Mouse (Mus musculus) midbrain, embryonic 16.5 days (tissue): ENCODE data around the gene Ank. TPM values are rescaled to one million over a fixed set of nuclear protein-coding genes. Genes with fewer than 3 reads are reported as not detected.
"Not testable (repeated sequence)": the region's sequence is repeated elsewhere in the genome, so short reads cannot be mapped to it uniquely, and the experiment has no call there.

Experiments
- ATAC-seq: fragments of 200-750 bp; cut with Nextera tagmentation; 2 replicates; pipeline ENCODE4 v1.8.0; 2017; ENCODE audit warnings: moderate TSS enrichment
- H3K27ac ChIP-seq: fragments of 300-500 bp; sonication (generic); 2 replicates; pipeline ENCODE4 v1.5.1; 2014; ENCODE audit warnings: mild to moderate bottlenecking, low read length, mixed read lengths
- H3K27me3 ChIP-seq: fragments of 300-500 bp; sonication (generic); 2 replicates; pipeline ENCODE4 v1.6.1; 2014; ENCODE audit warnings: low read depth, low read length, mixed read lengths; ENCODE audit not compliant: control insufficient read depth, insufficient read depth
- H3K36me3 ChIP-seq: fragments of 300-500 bp; sonication (generic); 2 replicates; pipeline ENCODE4 v1.6.1; 2014; ENCODE audit warnings: mild to moderate bottlenecking, low read length, moderate library complexity, mixed read lengths; ENCODE audit not compliant: control insufficient read depth, insufficient read depth
- H3K4me1 ChIP-seq: fragments of 300-500 bp; sonication (generic); 2 replicates; pipeline ENCODE4 v1.6.1; 2014; ENCODE audit warnings: mild to moderate bottlenecking, low read length, mixed read lengths; ENCODE audit not compliant: control insufficient read depth, insufficient read depth
- H3K4me2 ChIP-seq: fragments of 300-500 bp; sonication (generic); 2 replicates; pipeline ENCODE4 v1.6.1; 2014; ENCODE audit warnings: mild to moderate bottlenecking, low read length, mixed read lengths
- H3K4me3 ChIP-seq: fragments of 300-500 bp; sonication (generic); 2 replicates; pipeline ENCODE4 v1.5.1; 2014; ENCODE audit warnings: low read depth, mild to moderate bottlenecking, low read length, moderate library complexity, mixed read lengths
- H3K9ac ChIP-seq: fragments of 300-500 bp; sonication (generic); 2 replicates; pipeline ENCODE4 v1.6.1; 2014; ENCODE audit warnings: low read depth, low read length, mixed read lengths
- H3K9me3 ChIP-seq: fragments of 300-500 bp; sonication (generic); replicated peaks from 2 replicates; pipeline ENCODE4 v1.6.1; 2014; ENCODE audit warnings: mild to moderate bottlenecking, low read length, mixed read lengths; ENCODE audit not compliant: control insufficient read depth, poor library complexity, severe bottlenecking
- WGBS: fragments of 180-500 bp; shearing (Covaris S2); extraction: QIAGEN DNeasy Blood & Tissue Kit; methylation state at CpG from one replicate; pipeline ENCODE4 v1.1.7; 2014; 5-methylcytosine and 5-hydroxymethylcytosine counted together
- polyA plus RNA-seq: library from polyadenylated mRNA; unstranded; fragments of >200 nt; fragmentation: Nextera tagmentation; extraction: Ambion mirVana; gene quantifications from 2 replicates; pipeline ENCODE4 v1.2.1, GENCODE M21; 2015

Gene Ank
- polyA plus RNA-seq, 1 experiment from 2014 or later, result 15.7 TPM

- no peak for ATAC-seq
- Histone ChIP-seq H3K4me3 (no peak overlapping the region), H3K9ac (no peak overlapping the region), H3K36me3 (no peaks in the 10 kb centered on the region), H3K4me1 (no peaks in the 10 kb centered on the region), H3K9me3 (no peaks in the 10 kb centered on the region), H3K4me2 (no peak overlapping the region), H3K27ac (no peak overlapping the region), H3K27me3 (no peaks in the 10 kb centered on the region)
- WGBS, result 94% methylated on average over 7 of the region's 7 CpGs
Observed at GRCm38 (mm10) chr15:27441053-27441452, 25.4 kb upstream of the Ank start.

- ATAC-seq, result no peak
- Histone ChIP-seq H3K4me2 (no peak overlapping the region), H3K4me1 (no peaks in the 10 kb centered on the region), H3K9ac (no peak overlapping the region), H3K36me3 (no peaks in the 10 kb centered on the region), H3K27ac (no peak overlapping the region), H3K9me3 (no peaks in the 10 kb centered on the region), H3K27me3 (no peaks in the 10 kb centered on the region), H3K4me3 (no peak overlapping the region)
- WGBS, result 90% methylated on average over 4 of the region's 4 CpGs
Observed at GRCm38 (mm10) chr15:27441529-27441928, 24.9 kb upstream of the Ank start.

DNA sequence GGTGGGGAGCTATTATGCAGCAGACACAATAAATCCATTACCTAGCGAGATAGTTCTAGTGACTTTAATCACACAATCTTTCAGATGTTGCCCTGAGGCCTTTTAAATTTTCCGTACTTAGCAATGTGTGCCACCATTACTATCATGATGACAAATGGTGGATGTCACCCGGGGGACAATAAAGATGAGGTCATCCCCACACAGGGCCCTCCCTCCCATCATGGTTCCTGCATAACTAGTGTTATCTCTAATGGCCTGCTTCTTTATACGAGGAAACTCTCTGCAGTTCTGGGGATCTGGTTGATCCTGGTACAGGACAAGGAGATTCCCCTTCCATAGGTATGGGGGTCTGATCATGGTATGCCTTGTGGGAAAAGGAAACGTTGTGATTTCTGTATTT lies 24.5 kb upstream of the Ank start:
- ATAC-seq, result no peak
- Histone ChIP-seq H3K9ac (no peak overlapping the region), H3K4me1 (no peaks in the 10 kb centered on the region), H3K27ac (no peak overlapping the region), H3K4me3 (no peak overlapping the region), H3K27me3 (no peaks in the 10 kb centered on the region), H3K4me2 (no peak overlapping the region), H3K9me3 (no peaks in the 10 kb centered on the region), H3K36me3 (no peaks in the 10 kb centered on the region)
- WGBS, result 78% methylated on average over 5 of the region's 5 CpGs

GRCm38 (mm10) chr15:27444772-27445347 lies 21.6 kb upstream of the Ank start:
- no peaks in the 10 kb centered on the region for H3K9me3 ChIP-seq
- H3K9ac ChIP-seq, result no peak overlapping the region
- H3K36me3 ChIP-seq, result no peaks in the 10 kb centered on the region
- H3K4me2 ChIP-seq, result no peak overlapping the region
- WGBS, result 90% methylated on average over 9 of the region's 9 CpGs
- H3K27ac ChIP-seq, result no peak overlapping the region
- H3K4me3 ChIP-seq, result no peak overlapping the region
- no peaks in the 10 kb centered on the region for H3K4me1 ChIP-seq
- no peak for ATAC-seq
- no peaks in the 10 kb centered on the region for H3K27me3 ChIP-seq

DNA sequence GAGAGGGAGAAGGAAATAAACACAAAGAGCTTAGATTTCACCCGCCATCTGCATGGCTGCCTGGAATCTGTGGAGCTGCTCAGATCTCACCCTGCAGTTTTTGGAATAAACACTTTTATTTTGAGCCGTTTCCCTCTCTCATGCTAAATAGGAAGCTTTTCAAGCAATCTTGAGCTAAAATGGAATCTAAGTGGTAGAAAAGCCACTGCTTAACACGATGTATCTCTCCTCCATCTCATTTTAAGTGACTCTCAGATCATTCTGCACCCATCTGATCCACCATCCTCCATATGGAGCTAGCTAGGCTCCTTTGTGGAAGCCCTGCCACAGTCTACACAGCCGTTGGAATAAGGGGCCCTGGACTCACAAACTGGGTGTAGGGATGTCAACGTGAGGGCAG lies 15.8 kb upstream of the Ank start:
- no peak overlapping the region for H3K4me2 ChIP-seq
- no peaks in the 10 kb centered on the region for H3K36me3 ChIP-seq
- H3K9ac ChIP-seq, result no peak overlapping the region
- 79% methylated on average over 5 of the region's 5 CpGs for WGBS
- no peaks in the 10 kb centered on the region for H3K9me3 ChIP-seq
- H3K27me3 ChIP-seq, result no peaks in the 10 kb centered on the region
- no peak overlapping the region for H3K4me3 ChIP-seq
- no peak for ATAC-seq
- no peak overlapping the region for H3K27ac ChIP-seq
- no peaks in the 10 kb centered on the region for H3K4me1 ChIP-seq

DNA sequence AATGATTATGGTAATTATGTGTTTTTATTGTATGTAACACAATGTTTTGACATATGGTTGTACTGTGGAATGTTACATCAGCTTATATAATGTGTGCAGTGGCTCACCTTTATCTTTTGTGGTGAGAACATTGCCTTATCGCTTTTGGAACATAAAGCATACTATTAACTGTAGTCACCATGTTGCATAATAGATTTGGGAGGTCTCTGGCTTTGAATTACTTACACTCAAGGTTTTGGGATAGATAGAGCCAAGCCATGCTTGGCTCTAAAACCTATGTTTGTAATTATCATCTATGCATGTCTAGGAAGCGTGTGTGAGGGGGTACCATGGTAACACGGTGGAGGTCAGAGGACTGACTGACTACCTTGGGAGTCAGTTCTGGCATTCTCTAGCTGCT lies 14.7 kb upstream of the Ank start:
- Histone ChIP-seq H3K9me3 (no peaks in the 10 kb centered on the region), H3K27ac (no peak overlapping the region), H3K36me3 (no peaks in the 10 kb centered on the region), H3K4me1 (no peaks in the 10 kb centered on the region), H3K4me3 (no peak overlapping the region), H3K4me2 (no peak overlapping the region), H3K9ac (no peak overlapping the region), H3K27me3 (no peaks in the 10 kb centered on the region)
- WGBS, result 80% methylated on average over 3 of the region's 3 CpGs
- no peak for ATAC-seq

GRCm38 (mm10) chr15:27452496-27452895 lies 14.0 kb upstream of the Ank start:
- 95% methylated on average over 9 of the region's 9 CpGs for WGBS
- no peak overlapping the region for H3K9ac ChIP-seq
- no peak for ATAC-seq
- no peaks in the 10 kb centered on the region for H3K9me3 ChIP-seq
- no peaks in the 10 kb centered on the region for H3K4me1 ChIP-seq
- H3K27me3 ChIP-seq, result no peaks in the 10 kb centered on the region
- no peak overlapping the region for H3K27ac ChIP-seq
- H3K4me2 ChIP-seq, result no peak overlapping the region
- no peaks in the 10 kb centered on the region for H3K36me3 ChIP-seq
- H3K4me3 ChIP-seq, result no peak overlapping the region

- WGBS, result 92% methylated on average over 2 of the region's 2 CpGs
- Histone ChIP-seq H3K4me2 (no peak overlapping the region), H3K27me3 (no peaks in the 10 kb centered on the region), H3K9me3 (no peaks in the 10 kb centered on the region), H3K9ac (no peak overlapping the region), H3K36me3 (no peaks in the 10 kb centered on the region), H3K27ac (no peak overlapping the region), H3K4me1 (peaks cover 9% of the 10 kb centered on the region), H3K4me3 (no peak overlapping the region)
- ATAC-seq, result no peak
Observed at GRCm38 (mm10) chr15:27457001-27457400, 9.5 kb upstream of the Ank start.

GRCm38 (mm10) chr15:27459781-27460180 lies 6.7 kb upstream of the Ank start:
- H3K9me3 ChIP-seq, H3K4me1 ChIP-seq, H3K27ac ChIP-seq, H3K4me3 ChIP-seq, ATAC-seq, H3K36me3 ChIP-seq, H3K9ac ChIP-seq, H3K27me3 ChIP-seq, H3K4me2 ChIP-seq: not testable (repeated sequence)
- 58% methylated on average over 14 of the region's 14 CpGs for WGBS
